Mouse (Mus musculus) heart, postnatal 14 days (tissue): Measurements from ENCODE around the gene Gfpt2. TPM values are rescaled to one million over a fixed set of nuclear protein-coding genes. Genes with fewer than 3 reads are reported as not detected.
A peak's percentile ranks its signal among the peaks of the same experiment; 100 is the strongest.
"Not testable (repeated sequence)": the region's sequence is repeated elsewhere in the genome, so short reads cannot be mapped to it uniquely, and the experiment has no call there.

Source experiments
- DNase-seq, 2 experiments: peaks; one replicate each; pipeline ENCODE4 v3.0.0; 2021 to 2022
- intact Hi-C: fragments of 180-260 bp; cut with DNase I; formaldehyde crosslinking; loops from one replicate; pipeline ENCODE4 v1.15.1; 2025
- total RNA-seq, 2 experiments: library from RNA; stranded (reverse); gene quantifications; 2 replicates each; pipeline ENCODE4 v1.2.3; 2021

Gfpt2 gene
- total RNA-seq, 2 experiments from 2014 or later, result 15.8 to 17.5 TPM

DNA sequence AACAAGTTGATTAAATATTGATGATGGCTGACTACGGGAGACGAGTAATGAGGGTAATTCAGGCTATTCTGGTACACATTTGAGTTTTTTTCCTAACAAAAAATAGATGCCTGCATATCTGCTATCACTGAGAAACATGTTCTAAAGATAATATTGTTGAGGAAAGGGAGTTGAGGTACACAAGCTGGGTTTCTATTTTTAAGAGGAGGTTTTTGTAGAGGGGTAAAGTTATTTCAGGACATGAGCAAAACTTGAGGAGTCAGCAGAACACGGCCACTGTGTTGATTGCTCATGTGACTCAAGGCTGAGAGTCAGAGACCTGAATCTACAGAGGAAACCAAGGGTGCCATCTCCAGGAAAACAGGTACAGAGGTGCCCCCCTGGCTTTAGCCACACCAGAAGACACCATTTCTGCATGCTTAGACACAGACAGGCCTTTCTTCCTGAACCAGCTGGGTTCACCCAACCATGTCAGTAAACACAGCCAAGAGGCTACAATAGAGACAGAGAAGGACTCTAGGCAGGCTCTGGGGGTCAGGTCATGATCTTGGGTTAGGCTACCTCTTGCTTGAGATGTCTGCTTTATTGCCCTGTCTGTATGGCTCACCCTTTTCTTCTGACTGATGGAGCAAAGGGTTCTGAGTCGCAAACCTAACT lies 13.7 kb upstream of the Gfpt2 start:
- DNase-seq, result no peak
- intact Hi-C loops, result no loop called here

DNA sequence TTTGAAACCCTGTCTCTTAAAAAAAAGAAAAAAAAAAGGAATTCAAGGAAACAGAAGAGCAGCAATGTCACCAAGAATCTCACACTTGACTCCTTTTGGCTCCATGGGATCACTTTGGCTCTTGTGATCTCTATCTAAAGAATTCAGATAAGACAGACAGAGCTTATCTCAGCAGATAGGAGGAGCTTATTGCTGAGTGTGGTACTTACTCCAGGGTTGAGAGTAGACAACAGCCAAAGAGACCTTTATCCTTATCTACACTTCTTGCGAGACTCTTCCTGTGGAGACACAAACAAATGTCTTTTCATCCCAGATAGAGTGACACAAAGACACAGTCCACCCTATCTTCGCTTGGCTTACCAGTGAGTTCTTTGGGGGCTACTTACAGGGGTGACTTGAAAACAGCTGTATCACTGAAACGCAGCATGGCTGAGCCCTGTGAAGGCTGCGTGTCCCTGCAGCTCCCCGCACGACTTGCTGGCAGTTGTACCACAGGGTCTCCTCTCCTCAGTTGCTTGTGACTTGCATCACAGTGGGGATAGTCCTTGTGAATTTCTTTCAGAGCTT lies 12.1 kb upstream of the Gfpt2 start:
- intact Hi-C loops, result no loop called here
- no peak for DNase-seq

DNA sequence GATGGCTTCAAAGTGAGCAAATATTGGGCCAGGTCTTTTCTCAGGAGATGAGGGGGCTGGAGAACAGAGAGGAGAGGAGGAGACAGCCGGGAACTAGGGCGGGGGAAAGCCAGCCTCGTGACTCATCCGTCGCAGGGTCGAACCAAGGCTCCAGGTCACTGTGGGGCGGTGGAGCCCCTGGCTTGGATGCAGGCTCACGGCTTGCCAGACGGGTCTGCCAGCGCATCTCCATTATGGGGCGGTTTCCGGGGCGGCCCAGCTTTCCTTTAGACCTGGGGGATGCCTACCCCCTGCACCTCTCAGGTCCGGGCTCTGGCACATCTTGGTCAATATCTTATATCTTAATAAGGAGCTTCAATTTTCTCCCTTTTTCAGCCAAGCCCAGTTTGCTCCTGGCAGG lies 847 bp upstream of the Gfpt2 start:
- DNase-seq, result peak; percentile 22 to 47
- intact Hi-C loops, result no loop called here

GRCm38 (mm10) chr11:49794342-49795144 lies 565 bp downstream of the Gfpt2 start:
- intact Hi-C loops, result no loop called here
- peak; percentile 42 to 63 for DNase-seq

- intact Hi-C loops, result no loop called here
- DNase-seq, result no peak
Measured at GRCm38 (mm10) chr11:49798931-49799330, 5.0 kb downstream of the Gfpt2 start.

- intact Hi-C loops, result no loop called here
- peak; percentile 19 to 26 for DNase-seq
Measured at GRCm38 (mm10) chr11:49801516-49801915, 7.5 kb downstream of the Gfpt2 start.

- no peak for DNase-seq
- intact Hi-C loops, result no loop called here
Measured at GRCm38 (mm10) chr11:49803801-49804200, 9.8 kb downstream of the Gfpt2 start.

DNA sequence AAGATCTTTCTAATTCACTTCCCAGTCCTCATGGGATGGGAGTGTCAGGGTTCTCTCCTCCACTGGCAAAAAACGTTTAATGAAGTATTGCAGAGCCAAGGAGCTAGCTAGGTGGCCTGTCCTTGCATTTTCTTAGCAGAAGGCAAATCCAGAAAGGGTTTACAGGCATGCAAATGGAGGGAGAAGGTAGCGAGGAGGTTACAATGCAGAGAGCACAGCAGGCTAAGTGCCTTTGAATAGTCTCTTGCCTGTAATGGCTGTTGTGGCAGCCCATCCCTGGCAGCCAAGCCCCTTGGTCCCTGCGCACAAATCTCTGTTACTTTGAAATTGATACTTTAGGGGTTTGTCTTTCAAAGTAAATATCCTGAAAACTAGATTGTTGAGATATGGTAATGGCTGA lies 12.2 kb downstream of the Gfpt2 start:
- intact Hi-C loops, result no loop called here
- no peak for DNase-seq

DNA sequence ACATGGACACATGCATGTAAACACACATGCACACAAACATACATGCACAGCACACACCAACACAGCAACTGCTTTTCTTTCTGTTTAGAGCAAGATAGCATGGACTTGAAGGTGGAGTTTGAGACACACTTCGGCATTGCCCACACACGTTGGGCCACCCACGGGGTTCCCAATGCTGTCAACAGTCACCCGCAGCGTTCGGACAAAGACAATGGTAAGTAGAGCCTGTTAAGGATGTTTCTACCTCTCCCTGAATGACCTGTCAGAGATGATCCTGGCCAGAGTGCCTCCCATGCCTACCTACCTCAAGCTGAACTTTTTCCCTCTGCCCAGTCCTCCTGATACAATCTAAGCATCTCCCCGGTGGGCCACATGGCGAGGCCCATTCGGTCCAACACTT lies 15.0 kb downstream of the Gfpt2 start:
- DNase-seq, result no peak
- intact Hi-C loops, result no loop called here

GRCm38 (mm10) chr11:49810696-49811095 lies 16.7 kb downstream of the Gfpt2 start:
- intact Hi-C loops, result not testable (repeated sequence)

GRCm38 (mm10) chr11:49811099-49811541 lies 17.1 kb downstream of the Gfpt2 start:
- intact Hi-C loops, result no loop called here
- DNase-seq, result peak; percentile 21 to 57

More at GRCm38 (mm10) chr11:49810696-49811095, 16.7 kb downstream of the Gfpt2 start:
- DNase-seq, result not testable (repeated sequence)

DNA sequence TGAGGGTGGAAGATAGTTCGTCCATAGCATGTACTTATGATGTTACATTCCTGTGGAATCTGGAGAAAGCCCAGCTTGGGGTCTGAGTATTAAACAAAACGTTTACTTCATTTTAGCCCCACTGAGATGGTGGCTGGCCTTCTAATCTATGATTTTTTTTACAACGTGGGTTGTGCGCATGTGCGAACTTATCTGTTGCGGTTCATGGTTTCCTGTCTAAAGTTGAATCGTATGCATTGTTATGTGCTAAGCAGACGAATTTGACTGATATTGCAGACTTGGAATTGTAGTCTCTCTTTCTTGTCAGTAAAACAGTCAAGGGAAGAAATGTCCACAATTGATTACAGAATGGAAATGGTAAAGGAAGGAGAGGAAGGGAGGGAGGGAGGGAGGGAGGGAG lies 17.9 kb downstream of the Gfpt2 start:
- intact Hi-C loops, result no loop called here
- no peak for DNase-seq

DNA sequence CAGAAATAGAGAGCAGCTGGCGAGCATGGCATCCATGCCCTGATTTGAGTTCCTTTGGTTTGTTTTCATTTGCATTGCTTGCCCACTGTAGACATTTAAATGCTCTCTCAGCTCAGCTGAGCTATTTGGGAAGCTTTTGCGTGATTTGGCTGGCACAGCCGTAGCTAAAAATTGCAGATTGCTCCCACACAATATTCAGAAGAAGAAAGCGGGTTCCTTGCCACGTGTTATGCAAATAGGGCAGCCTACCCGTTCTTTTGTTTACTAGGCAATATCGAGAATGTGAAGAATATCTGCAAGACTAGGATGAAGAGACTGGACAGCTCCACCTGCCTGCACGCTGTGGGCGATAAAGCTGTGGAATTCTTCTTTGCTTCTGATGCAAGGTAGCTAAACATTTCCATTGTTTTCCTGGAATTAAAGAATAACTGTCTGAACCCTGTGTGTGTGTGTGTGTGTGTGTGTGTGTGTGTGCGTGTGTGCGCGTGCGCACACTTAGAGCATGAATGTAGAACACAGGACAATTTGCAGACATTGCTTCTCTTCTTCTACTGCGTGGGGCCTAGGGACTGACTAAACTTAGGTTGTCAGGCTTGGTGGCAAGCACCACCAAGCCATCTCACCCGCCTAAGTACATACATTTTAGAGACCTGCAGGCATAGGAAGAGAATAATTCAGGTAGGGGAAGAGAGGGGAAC lies 25.0 kb downstream of the Gfpt2 start:
- intact Hi-C loops, result no loop called here
- DNase-seq, result no peak

GRCm38 (mm10) chr11:49819676-49820075 lies 25.7 kb downstream of the Gfpt2 start:
- no peak for DNase-seq
- intact Hi-C loops, result no loop called here

GRCm38 (mm10) chr11:49820928-49821327 lies 26.9 kb downstream of the Gfpt2 start:
- intact Hi-C loops, result no loop called here

GRCm38 (mm10) chr11:49821546-49821945 lies 27.6 kb downstream of the Gfpt2 start:
- intact Hi-C loops, result no loop called here
- no peak for DNase-seq

More at GRCm38 (mm10) chr11:49820928-49821327, 26.9 kb downstream of the Gfpt2 start:
- DNase-seq, result no peak

DNA sequence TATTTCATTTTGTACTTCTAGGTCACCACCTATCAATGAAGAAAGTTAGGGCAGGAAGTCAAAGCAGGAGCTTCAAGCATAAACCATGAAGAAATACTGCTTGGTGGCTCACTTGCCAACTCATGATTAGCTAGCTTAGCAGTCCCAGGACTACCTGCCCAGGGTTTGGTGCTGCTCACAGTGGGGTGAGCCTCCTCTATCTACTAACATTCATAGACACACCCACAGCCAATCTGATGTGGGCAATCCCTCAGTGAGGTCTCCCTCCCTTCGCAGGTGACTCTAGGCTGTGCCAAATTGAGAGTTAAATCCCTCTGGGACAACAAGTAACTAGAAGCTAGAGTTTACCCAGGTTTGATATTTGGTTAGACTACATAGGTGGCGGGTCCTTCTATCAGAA lies 28.4 kb downstream of the Gfpt2 start:
- intact Hi-C loops, result no loop called here
- DNase-seq, result no peak

DNA sequence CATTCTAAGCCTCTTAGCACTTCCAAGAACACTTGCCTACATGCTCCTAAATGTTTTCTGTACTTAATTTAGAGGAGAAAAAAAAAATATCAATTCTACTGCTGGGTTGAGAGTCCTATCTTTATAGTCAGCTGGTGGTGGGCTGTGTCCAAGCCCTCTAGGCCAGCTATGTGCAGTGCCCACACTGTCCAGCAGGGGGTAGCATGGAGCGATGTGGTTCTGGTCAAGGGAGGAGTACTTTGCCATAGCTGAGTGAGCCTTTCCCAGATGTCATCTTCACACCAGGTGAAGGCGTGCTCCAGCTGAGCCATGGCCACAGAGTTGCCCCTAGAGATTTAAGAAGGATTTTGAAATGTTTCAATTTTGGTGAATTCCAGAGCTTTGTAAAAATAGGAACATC lies 30.9 kb downstream of the Gfpt2 start:
- DNase-seq, result peak; percentile 77 to 83
- intact Hi-C loops, result loop anchor here (2.0 to 5.0 kb wide), 2 partner anchors 46 to 98 kb away; no protein-coding TSS in a partner anchor

DNA sequence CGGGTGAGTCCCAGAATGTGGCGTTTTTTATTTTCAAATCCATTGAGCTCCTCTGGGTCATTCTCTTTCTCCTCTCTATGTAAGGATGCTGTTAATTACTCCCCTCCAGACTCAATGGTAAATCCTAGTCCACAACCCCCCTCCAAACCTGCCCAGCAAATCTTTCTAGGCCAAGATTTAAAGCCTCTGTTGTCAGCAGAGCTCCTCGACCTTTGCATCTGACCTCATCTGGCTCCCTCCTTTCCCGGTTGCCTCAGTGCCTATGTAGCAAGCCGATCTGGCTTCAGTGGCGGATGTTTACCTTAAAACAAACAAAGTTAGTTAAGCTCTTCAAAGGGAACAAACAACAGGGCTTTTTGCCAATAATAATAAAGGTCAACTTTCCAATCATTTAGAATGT lies 33.3 kb downstream of the Gfpt2 start:
- no peak for DNase-seq
- intact Hi-C loops, result loop anchor here (5.0 kb wide), 1 partner anchor 100 kb away; no protein-coding TSS in a partner anchor

DNA sequence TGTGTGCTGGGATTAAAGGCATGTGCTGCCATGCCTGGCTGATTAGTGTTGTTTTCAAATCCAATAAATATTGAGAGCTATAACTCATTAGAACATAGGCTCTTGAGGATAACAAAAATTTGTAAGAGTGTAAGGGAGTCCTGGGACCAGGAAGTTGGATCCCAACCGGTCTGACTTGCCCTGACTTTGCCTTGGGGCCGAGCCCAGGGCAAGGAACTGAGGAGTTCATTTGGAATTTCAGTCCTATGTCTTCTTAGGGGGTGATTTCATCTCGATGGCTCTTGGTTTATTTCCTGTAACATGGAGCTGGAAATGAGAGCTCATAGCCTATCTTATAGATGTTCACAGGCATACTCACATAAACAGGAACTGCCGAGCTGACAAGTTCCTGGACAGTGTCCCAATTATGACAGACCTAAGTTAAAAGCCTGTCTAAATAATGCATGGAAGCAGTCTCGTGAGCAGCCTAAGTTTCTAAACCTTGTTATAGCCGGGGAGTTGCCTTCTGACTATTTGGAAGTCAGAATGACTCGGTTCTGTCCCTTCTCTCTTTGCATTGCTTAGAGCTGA lies 35.3 kb downstream of the Gfpt2 start:
- no peak for DNase-seq
- intact Hi-C loops, result loop anchor here (5.0 kb wide), 1 partner anchor 102 kb away; no protein-coding TSS in a partner anchor
